Mouse (Mus musculus) macrophage (primary cell): ENCODE measurements around the gene Mtfr2. TPM values are rescaled to one million over a fixed set of nuclear protein-coding genes. Genes with fewer than 3 reads are reported as not detected.

Experiments used
- H3K27ac ChIP-seq: fragments of 350-480 bp; formaldehyde crosslinking; 2 replicates; pipeline ENCODE4 v1.9.0; 2021
- H3K36me3 ChIP-seq: fragments of 350-480 bp; formaldehyde crosslinking; 2 replicates; pipeline ENCODE4 v1.9.0; 2021; ENCODE audit errors: inconsistent target
- H3K4me3 ChIP-seq: fragments of 350-480 bp; formaldehyde crosslinking; 2 replicates; pipeline ENCODE4 v1.9.0; 2021; ENCODE audit errors: inconsistent target
- H3K79me2 ChIP-seq: fragments of 350-480 bp; formaldehyde crosslinking; 2 replicates; pipeline ENCODE4 v1.9.0; 2021; ENCODE audit errors: inconsistent target
- WGBS: methylation state at CpG from one replicate; pipeline ENCODE4 v1.1.7; 2026; ENCODE audit warnings: inconsistent platforms; ENCODE audit not compliant: missing documents; 5-methylcytosine and 5-hydroxymethylcytosine counted together
- polyA plus RNA-seq: library from polyadenylated mRNA; stranded (reverse); fragments of 250-400 nt; gene quantifications from 3 replicates; pipeline ENCODE4 v1.2.4, GENCODE M21; 2018; ENCODE audit warnings: inconsistent platforms

The Mtfr2 gene
- polyA plus RNA-seq, 1 experiment from 2014 or later, result 3.3 TPM

DNA sequence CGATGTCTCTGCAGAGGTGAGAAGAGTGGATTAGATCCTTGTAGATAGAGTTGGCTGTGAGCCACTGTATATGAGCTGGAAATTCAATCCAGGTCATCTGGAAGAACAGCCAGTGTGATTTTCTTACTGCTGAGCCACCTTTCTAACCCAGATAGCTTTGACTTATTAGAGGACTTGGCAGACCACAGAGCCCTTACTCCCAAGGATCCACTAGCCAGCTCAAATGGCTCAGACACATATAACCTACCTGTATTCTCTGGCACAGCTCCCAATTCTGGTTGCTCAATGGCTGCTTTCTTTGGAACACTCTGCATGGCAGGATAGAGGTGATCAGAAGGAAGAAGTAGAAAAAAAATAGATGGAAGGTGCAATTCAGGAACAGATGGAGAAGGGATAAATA is 1.8 kb upstream of the Mtfr2 start:
- no peak overlapping the region for H3K4me3 ChIP-seq
- peaks cover 13% of the 10 kb centered on the region for H3K79me2 ChIP-seq
- H3K36me3 ChIP-seq, result peaks cover 40% of the 10 kb centered on the region
- 100% methylated on average over 1 of the region's 1 CpGs for WGBS
- H3K27ac ChIP-seq, result no peak overlapping the region

- 0% methylated on average over 2 of the region's 2 CpGs for WGBS
- Histone ChIP-seq H3K36me3 (peaks cover 13% of the 10 kb centered on the region), H3K4me3 (peak overlapping the region; percentile 54), H3K79me2 (peaks cover 29% of the 10 kb centered on the region), H3K27ac (peak overlapping the region; percentile 57)
These were observed 1.3 kb downstream of the Mtfr2 start for GRCm38 (mm10) chr10:20348894-20349293.

- H3K4me3 ChIP-seq, result no peak overlapping the region
- H3K79me2 ChIP-seq, result no peaks in the 10 kb centered on the region
- H3K27ac ChIP-seq, result no peak overlapping the region
- no peaks in the 10 kb centered on the region for H3K36me3 ChIP-seq
- 70% methylated on average over 10 of the region's 10 CpGs for WGBS
These were observed 14.2 kb downstream of the Mtfr2 start for GRCm38 (mm10) chr10:20361542-20362449.

- H3K36me3 ChIP-seq, result no peaks in the 10 kb centered on the region
- H3K4me3 ChIP-seq, result no peak overlapping the region
- 94% methylated on average over 4 of the region's 4 CpGs for WGBS
- no peak overlapping the region for H3K27ac ChIP-seq
- H3K79me2 ChIP-seq, result no peaks in the 10 kb centered on the region
These were observed 15.0 kb downstream of the Mtfr2 start for GRCm38 (mm10) chr10:20362450-20363118.

DNA sequence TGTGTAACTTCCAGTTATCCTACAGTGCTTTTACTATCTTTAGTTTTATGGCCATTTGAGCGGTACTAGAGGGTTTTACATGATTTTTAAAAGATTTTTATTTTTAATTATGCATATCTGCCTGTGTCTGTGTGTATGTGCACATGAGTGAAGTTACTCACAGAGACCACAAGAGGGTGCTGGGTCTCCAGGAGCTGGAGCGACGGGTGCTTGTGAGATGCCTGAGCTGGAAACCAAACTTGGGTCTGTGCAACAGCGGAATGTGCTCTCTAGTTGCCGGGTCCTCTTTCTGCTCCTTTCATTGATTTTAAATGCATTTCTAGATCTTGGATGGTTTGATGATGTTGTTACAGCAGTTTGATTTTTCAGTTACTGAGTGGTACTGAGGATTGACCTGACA is 24.5 kb downstream of the Mtfr2 start:
- WGBS, result 94% methylated on average over 5 of the region's 5 CpGs
- Histone ChIP-seq H3K79me2 (no peaks in the 10 kb centered on the region), H3K27ac (no peak overlapping the region), H3K36me3 (no peaks in the 10 kb centered on the region), H3K4me3 (no peak overlapping the region)

GRCm38 (mm10) chr10:20377621-20378020 is 30.1 kb downstream of the Mtfr2 start:
- WGBS, result 91% methylated on average over 9 of the region's 9 CpGs
- Histone ChIP-seq H3K36me3 (no peaks in the 10 kb centered on the region), H3K27ac (no peak overlapping the region), H3K4me3 (no peak overlapping the region), H3K79me2 (no peaks in the 10 kb centered on the region)

- H3K36me3 ChIP-seq, result no peaks in the 10 kb centered on the region
- no peak overlapping the region for H3K4me3 ChIP-seq
- H3K79me2 ChIP-seq, result no peaks in the 10 kb centered on the region
- 93% methylated on average over 9 of the region's 9 CpGs for WGBS
- H3K27ac ChIP-seq, result no peak overlapping the region
These were observed 31.6 kb downstream of the Mtfr2 start for GRCm38 (mm10) chr10:20379071-20379735.

- Histone ChIP-seq H3K79me2 (no peaks in the 10 kb centered on the region), H3K27ac (no peak overlapping the region), H3K36me3 (no peaks in the 10 kb centered on the region), H3K4me3 (no peak overlapping the region)
- WGBS, result 90% methylated on average over 3 of the region's 3 CpGs
These were observed 33.2 kb downstream of the Mtfr2 start for GRCm38 (mm10) chr10:20380798-20381197.

GRCm38 (mm10) chr10:20381352-20381751 is 33.8 kb downstream of the Mtfr2 start:
- no peak overlapping the region for H3K27ac ChIP-seq
- H3K79me2 ChIP-seq, result no peaks in the 10 kb centered on the region
- 54% methylated on average over 3 of the region's 3 CpGs for WGBS
- no peaks in the 10 kb centered on the region for H3K36me3 ChIP-seq
- no peak overlapping the region for H3K4me3 ChIP-seq

DNA sequence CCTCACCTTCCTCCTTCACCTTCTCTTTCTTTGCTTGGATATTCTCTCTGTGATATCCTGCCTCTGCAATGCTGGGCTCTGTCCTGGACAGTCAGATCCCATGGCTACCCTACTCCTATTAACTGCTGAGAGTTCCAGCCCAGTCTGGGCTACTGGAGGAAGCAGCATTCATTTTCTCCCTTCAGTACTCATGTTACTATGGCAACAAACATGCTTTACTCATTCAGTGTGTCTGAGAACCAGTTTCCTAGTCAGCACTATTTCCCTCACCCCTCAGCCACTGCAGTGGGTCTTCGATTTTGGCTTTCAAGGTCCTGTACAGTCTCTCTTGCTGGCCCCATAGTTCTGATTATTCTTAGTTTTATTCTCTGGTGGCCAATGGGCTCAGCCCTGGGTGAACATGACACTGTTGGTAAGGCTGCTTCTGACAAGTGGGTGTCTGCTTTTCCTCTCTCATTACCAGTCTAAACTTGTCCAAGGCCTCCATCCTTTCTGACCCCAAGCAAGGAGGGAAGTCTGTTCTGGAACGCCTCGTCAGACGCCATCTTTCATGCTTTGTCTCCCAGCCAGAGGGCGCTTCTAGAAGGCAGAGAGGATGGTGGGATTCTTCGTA is 35.3 kb downstream of the Mtfr2 start:
- Histone ChIP-seq H3K79me2 (no peaks in the 10 kb centered on the region), H3K4me3 (no peak overlapping the region), H3K36me3 (no peaks in the 10 kb centered on the region), H3K27ac (no peak overlapping the region)
- 96% methylated on average over 6 of the region's 6 CpGs for WGBS

DNA sequence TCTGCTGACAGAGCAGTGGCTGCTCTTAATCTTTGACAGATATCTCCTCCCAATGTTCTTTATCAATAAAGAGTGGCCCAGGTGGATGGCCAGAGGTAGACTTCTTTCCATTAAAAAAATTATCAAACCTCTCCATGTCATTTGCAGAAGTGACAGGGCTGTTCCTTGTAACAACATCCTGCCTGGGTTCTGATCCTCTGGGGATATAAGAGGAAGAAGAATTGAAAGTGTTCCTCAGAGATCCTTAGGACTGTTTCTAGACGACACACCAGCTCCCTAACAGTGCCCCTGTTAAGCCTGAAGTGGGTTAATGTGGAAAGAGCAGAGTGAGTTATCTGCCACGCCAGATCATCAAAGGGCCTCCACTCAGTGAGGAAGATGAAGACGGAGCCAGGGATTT is 43.0 kb downstream of the Mtfr2 start:
- Histone ChIP-seq H3K4me3 (no peak overlapping the region), H3K36me3 (no peaks in the 10 kb centered on the region), H3K79me2 (no peaks in the 10 kb centered on the region), H3K27ac (no peak overlapping the region)
- 36% methylated on average over 3 of the region's 3 CpGs for WGBS

GRCm38 (mm10) chr10:20394815-20395214 is 47.2 kb downstream of the Mtfr2 start:
- Histone ChIP-seq H3K79me2 (no peaks in the 10 kb centered on the region), H3K4me3 (no peak overlapping the region), H3K36me3 (peaks cover 4% of the 10 kb centered on the region; the same call in 1 of the 2 replicates), H3K27ac (no peak overlapping the region)
- WGBS, result 93% methylated on average over 5 of the region's 5 CpGs

- Histone ChIP-seq H3K79me2 (no peaks in the 10 kb centered on the region), H3K36me3 (peaks cover 14% of the 10 kb centered on the region; the same call in 1 of the 2 replicates), H3K4me3 (no peak overlapping the region), H3K27ac (no peak overlapping the region)
- 94% methylated on average over 3 of the region's 3 CpGs for WGBS
These were observed 48.2 kb downstream of the Mtfr2 start for GRCm38 (mm10) chr10:20395778-20396177.

- Histone ChIP-seq H3K36me3 (peaks cover 37% of the 10 kb centered on the region), H3K79me2 (no peaks in the 10 kb centered on the region), H3K4me3 (no peak overlapping the region; the same call in 1 of the 2 replicates), H3K27ac (no peak overlapping the region)
- WGBS, result 8% methylated on average over 6 of the region's 6 CpGs
These were observed 50.7 kb downstream of the Mtfr2 start for GRCm38 (mm10) chr10:20398224-20398623.
